Mouse (Mus musculus): ENCODE results near the gene Spata21. TPM values are rescaled to one million over a fixed set of nuclear protein-coding genes. Genes with fewer than 3 reads are reported as not detected.

Gene Spata21
- 0.14 TPM in 1 of 2 replicates, not detected in the other for polyA plus RNA-seq (2016; fragmentation: Nextera tagmentation; extraction: Ambion mirVana)

DNA sequence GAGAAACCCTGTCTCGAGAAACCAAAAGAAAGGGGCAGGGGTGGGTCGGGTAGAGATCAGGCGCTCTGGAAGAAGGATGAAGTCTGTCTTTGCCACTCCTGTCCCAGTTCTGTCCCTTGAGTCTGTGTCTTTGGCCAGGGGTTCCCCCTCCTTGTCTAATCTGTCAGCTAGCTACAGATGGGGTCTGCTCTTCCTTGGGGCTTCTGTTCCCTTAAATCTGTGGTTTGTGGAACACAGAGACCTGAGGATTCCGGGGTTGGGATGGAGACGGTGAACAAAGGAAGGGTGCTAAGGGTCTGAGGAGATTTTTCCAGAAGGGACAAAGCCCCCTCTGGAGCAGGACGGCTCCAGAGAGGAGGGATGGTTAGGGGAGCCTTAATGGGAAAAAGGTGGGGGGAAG, at the start of gene Spata21:
Spata21 (plus strand) TSS at position 301 of the 400 bp plus-strand sequence.
- no peak for ATAC-seq (ENCODE audit: insufficient number of reproducible peaks, insufficient read depth, low FRiP score, low TSS enrichment)
- 74% methylated on average over 6 of the region's 6 CpGs for WGBS
- H3K4me3 ChIP-seq: no peak within 1 kb of the TSS
- no peaks in the 10 kb centered on the region for H3K36me3 ChIP-seq
- H3K4me2 ChIP-seq (replicated peaks): no peak within 1 kb of the TSS
- no peak within 1 kb of the TSS for H3K9ac ChIP-seq
- no peaks in the 10 kb centered on the region for H3K9me3 ChIP-seq
- H3K27me3 ChIP-seq: no peaks in the 10 kb centered on the region
- H3K27ac ChIP-seq: no peak within 1 kb of the TSS
- no peaks in the 10 kb centered on the region for H3K4me1 ChIP-seq

DNA sequence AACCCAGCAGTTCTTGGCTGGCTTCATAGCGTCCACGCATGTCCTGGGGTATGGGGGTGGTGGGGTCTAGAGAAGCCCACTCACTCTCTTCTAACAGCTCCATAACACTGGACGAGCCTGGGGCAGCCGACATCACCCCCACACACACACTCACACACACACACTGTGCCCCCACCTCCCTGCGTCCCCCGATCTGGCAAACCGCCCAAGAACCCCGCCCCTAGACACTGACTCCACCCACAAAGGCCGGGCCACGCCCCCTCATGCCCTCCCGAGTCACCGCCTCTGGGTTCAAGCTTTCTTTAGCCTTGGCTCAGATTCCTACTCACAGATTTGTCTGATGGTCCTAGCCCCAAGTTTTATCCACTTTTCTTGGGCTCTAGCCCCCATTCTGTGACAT, 47.0 kb upstream of the Spata21 start:
- H3K36me3 ChIP-seq: peaks cover 59% of the 10 kb centered on the region
- no peak for ATAC-seq (ENCODE audit: insufficient number of reproducible peaks, insufficient read depth, low FRiP score, low TSS enrichment)

DNA sequence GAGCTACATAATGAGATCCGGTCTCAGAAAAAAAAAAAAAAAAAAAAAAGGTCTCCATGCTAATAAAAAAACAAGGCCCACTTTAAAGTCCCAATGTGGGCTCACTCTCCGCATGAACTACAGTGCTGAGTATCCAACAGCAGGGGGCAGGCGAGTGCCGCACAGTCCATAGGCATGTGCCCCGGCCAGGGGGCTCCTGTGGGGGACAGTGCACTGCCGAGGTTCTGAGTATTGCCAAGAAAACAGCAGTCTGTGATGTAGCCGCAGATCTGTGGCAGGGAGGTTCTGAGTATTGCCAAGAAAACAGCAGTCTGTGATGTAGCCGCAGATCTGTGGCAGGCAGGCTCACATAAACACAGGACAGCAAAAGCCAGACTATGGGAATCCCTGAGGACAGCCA, 43.3 kb upstream of the Spata21 start:
- WGBS: 21% methylated on average over 8 of the region's 8 CpGs
- H3K4me2 ChIP-seq (replicated peaks): no peak overlapping the region
- H3K4me1 ChIP-seq: peaks cover 2% of the 10 kb centered on the region; the same call in 1 of the 2 replicates
- no peak for ATAC-seq (ENCODE audit: insufficient number of reproducible peaks, insufficient read depth, low FRiP score, low TSS enrichment)
- H3K9me3 ChIP-seq: no peaks in the 10 kb centered on the region
- H3K9ac ChIP-seq: no peak overlapping the region
- peak overlapping the region; percentile 54; the same call in 1 of the 2 replicates for H3K27ac ChIP-seq
- H3K27me3 ChIP-seq: no peaks in the 10 kb centered on the region
- peaks cover 49% of the 10 kb centered on the region for H3K36me3 ChIP-seq
- H3K4me3 ChIP-seq: no peak overlapping the region

More for the DNA sequence above, 47.0 kb upstream of the Spata21 start:
- H3K9me3 ChIP-seq: no peaks in the 10 kb centered on the region
- no peaks in the 10 kb centered on the region for H3K4me1 ChIP-seq
- H3K27me3 ChIP-seq: no peaks in the 10 kb centered on the region
- H3K9ac ChIP-seq: no peak overlapping the region
- WGBS: 45% methylated on average over 12 of the region's 12 CpGs
- no peak overlapping the region for H3K4me2 ChIP-seq (replicated peaks)
- no peak overlapping the region for H3K4me3 ChIP-seq
- no peak overlapping the region for H3K27ac ChIP-seq

DNA sequence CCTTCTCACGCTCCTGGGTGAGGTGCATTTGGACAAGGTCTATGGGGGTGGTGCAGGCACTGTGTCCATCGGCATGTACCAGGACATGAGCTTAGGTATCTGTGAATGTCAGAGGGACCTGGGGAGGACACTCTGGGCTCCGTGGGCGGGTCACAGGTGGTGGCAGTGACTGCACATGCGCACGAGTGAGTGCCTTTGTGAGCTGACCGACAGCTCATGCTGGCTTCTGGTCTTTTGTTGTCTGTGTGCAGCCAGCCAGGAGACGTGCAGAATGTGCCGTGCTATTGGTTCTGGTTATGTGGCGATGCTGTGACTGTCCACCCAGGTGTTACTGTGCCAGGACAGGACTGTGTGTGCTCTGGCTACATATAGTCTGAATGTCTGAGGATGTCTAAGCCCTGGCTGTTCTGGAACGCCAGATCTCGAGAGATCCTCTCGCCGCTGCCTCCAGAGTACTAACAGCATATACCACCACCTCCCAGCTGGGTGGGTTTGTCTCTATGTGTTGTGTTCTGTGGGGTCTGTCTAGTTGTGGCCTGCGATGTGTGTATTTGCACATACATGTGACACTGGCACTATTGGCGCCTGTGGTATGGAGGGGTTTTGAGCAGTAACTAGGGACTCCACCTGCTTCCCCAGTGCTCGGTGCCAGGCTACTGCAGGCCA, 39.2 kb upstream of the Spata21 start:
- no peak overlapping the region for H3K4me2 ChIP-seq (replicated peaks)
- H3K4me3 ChIP-seq: no peak overlapping the region
- H3K36me3 ChIP-seq: peaks cover 20% of the 10 kb centered on the region
- ATAC-seq (ENCODE audit: insufficient number of reproducible peaks, insufficient read depth, low FRiP score, low TSS enrichment): no peak
- no peaks in the 10 kb centered on the region for H3K27me3 ChIP-seq
- WGBS: 84% methylated on average over 17 of the region's 17 CpGs
- no peaks in the 10 kb centered on the region for H3K9me3 ChIP-seq
- peaks cover 14% of the 10 kb centered on the region for H3K4me1 ChIP-seq
- 0 out of 2 replicates have a peak overlapping the region, but pooled peaks have one; percentile 18 for H3K27ac ChIP-seq
- no peak overlapping the region for H3K9ac ChIP-seq

DNA sequence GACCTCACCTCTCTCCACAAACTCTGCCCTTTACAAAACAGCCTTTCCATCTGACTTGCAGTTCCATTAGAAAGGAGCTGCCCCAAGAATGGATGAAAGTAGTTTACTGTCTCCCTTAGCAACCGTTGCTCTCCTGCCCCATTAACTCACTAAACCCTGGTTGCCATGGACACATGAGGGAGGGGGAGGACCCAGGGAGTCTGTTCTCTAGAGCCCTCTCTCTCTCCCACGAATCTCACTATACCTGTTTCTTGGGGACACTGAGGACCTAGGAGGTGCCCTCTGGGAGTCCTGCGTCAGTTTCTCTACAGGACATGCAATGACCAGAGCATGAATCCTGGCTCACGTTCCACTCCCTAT, 38.7 kb upstream of the Spata21 start:
- H3K9ac ChIP-seq: peak overlapping the region; percentile 29; the same call in 1 of the 2 replicates

DNA sequence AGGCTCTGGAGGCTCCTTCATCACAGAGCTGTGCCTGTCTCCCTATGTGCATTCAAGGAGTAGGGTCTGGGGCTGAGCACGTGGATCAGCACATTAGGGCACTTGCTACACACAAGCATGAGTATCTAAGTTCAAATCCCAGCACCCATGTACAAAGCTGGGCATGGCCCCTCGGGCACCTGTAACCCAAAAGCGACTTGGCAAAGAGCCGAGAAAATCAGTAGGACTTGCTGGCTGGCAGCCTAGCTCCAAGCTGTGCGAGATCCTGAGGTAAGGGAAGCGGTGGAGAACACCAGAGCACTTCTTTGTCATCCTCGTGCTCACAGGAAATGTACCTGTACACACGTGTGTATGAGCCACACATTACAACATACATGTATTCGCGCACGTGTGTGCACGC, 35.7 kb upstream of the Spata21 start:
- no peak overlapping the region for H3K4me3 ChIP-seq
- H3K27me3 ChIP-seq: no peaks in the 10 kb centered on the region
- H3K4me2 ChIP-seq (replicated peaks): no peak overlapping the region
- no peak overlapping the region for H3K9ac ChIP-seq
- peaks cover 29% of the 10 kb centered on the region for H3K36me3 ChIP-seq
- no peaks in the 10 kb centered on the region for H3K9me3 ChIP-seq
- peaks cover 18% of the 10 kb centered on the region for H3K4me1 ChIP-seq
- H3K27ac ChIP-seq: no peak overlapping the region
- ATAC-seq (ENCODE audit: insufficient number of reproducible peaks, insufficient read depth, low FRiP score, low TSS enrichment): no peak
- WGBS: 90% methylated on average over 12 of the region's 12 CpGs

More for the DNA sequence above, 38.7 kb upstream of the Spata21 start:
- no peak for ATAC-seq (ENCODE audit: insufficient number of reproducible peaks, insufficient read depth, low FRiP score, low TSS enrichment)
- 39% methylated on average over 4 of the region's 4 CpGs for WGBS
- Histone ChIP-seq H3K4me1 (peaks cover 18% of the 10 kb centered on the region), H3K27me3 (no peaks in the 10 kb centered on the region), H3K4me3 (no peak overlapping the region), H3K27ac (0 out of 2 replicates have a peak overlapping the region, but pooled peaks have one; percentile 18), H3K4me2 (replicated peaks) (no peak overlapping the region), H3K36me3 (peaks cover 21% of the 10 kb centered on the region), H3K9me3 (no peaks in the 10 kb centered on the region)

DNA sequence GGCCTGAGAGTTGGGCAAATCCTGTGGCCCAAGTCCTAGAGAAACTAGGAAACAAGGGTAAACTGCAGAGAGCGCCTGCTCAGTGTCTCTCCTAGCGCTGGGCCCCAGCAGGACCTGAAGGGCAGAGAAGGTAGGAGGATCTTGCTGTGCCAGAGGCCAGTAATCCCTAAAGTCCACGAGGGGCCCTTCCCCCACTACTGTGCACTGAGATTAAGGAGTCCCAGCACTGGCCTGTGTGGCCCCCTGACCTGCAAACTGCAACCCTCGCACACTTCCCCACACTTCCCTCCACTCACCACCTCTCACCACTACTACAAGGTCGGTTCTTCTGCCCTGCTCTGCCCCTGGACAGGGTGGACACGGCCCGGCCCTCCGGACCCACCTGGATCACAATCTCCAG, 35.0 kb upstream of the Spata21 start:
- no peaks in the 10 kb centered on the region for H3K9me3 ChIP-seq
- no peak overlapping the region for H3K4me3 ChIP-seq
- H3K27me3 ChIP-seq: no peaks in the 10 kb centered on the region
- 42% methylated on average over 8 of the region's 8 CpGs for WGBS
- no peak for ATAC-seq (ENCODE audit: insufficient number of reproducible peaks, insufficient read depth, low FRiP score, low TSS enrichment)
- H3K9ac ChIP-seq: peak overlapping the region; percentile 42
- peaks cover 18% of the 10 kb centered on the region for H3K4me1 ChIP-seq
- H3K27ac ChIP-seq: peak overlapping the region; percentile 72; the same call in 1 of the 2 replicates
- peaks cover 34% of the 10 kb centered on the region for H3K36me3 ChIP-seq
- H3K4me2 ChIP-seq (replicated peaks): peak overlapping the region; percentile 33

DNA sequence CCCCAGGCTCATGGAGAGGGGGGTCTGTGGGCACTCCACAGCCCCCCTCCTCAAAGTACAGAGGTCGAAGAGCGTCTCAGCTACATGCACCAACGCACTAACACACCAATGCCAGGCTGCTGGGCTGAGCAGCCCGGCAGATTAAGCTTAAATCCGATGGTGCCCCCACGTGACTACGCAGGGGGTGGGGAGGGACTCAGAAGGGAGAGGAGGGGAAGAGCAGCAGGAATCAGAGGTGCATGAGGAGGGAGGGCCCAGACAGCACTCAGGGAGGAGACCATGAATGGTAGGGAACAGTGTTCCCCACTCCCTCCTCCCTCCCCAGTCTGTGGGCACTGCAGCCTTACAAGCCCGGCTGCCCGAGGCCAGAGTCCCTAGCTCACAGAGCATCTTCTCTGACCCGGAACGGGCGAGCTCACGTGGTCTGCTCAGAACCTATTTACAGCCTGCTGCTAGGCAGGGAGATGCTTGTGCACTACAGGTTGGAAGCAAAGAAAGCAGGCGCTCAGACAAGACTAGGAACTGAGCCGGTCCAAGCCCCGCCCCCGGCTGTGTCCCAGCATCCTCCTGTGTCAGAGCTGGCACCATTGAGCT, 34.5 kb upstream of the Spata21 start:
- Histone ChIP-seq H3K27me3 (no peaks in the 10 kb centered on the region), H3K27ac (peak overlapping the region; percentile 72), H3K4me2 (replicated peaks) (peak overlapping the region; percentile 33), H3K4me1 (peaks cover 20% of the 10 kb centered on the region), H3K9me3 (no peaks in the 10 kb centered on the region), H3K36me3 (peaks cover 34% of the 10 kb centered on the region), H3K9ac (peak overlapping the region; percentile 42), H3K4me3 (0 out of 2 replicates have a peak overlapping the region, but pooled peaks have one; percentile 9)
- peak; percentile 24; the same call in 1 of the 2 replicates for ATAC-seq (ENCODE audit: insufficient number of reproducible peaks, insufficient read depth, low FRiP score, low TSS enrichment)
- WGBS: 19% methylated on average over 15 of the region's 17 CpGs

DNA sequence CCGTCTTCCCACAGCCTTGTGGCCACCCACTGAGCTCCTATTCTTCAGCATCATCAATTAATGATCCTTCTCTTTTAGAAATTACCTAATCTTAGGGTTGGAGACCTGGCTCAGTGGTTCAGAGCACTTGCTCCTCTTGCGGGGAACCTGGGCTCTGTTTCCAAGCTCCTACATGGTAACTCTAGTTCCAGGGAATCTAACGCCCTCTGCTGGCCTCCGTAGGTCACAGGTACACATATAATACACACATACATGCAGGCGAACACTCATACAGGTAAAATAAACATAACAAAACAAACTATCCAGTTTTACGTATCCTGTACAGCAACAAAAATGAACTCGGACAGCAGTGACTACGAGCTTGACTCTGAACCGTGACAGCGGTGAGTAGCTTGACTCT, 31.2 kb upstream of the Spata21 start:
- 93% methylated on average over 10 of the region's 10 CpGs for WGBS
- Histone ChIP-seq H3K36me3 (peaks cover 32% of the 10 kb centered on the region; the same call in 1 of the 2 replicates), H3K27ac (no peak overlapping the region)

DNA sequence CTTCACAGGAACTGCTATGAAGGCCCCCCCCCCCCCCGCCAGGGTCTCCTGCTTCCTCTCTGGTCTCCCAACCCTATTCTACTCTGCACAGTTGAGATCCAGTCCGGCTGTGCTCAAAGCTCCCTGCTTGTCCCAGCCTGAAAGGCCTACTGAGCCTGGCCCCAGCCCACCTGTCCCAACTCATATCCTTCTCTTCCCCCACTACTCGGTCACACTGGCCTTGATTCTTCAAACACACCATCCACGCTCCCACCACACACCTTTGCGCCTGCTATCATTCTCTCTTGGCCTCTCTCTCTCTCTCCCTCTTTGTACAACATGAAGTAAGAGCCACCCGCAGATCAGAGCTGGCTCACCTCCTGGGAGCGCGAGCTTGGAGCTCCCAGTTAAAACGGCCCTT, 29.3 kb upstream of the Spata21 start:
- no peak overlapping the region for H3K9ac ChIP-seq
- H3K4me2 ChIP-seq (replicated peaks): 0 out of 2 replicates have a peak overlapping the region, but pooled peaks have one; percentile 65
- no peaks in the 10 kb centered on the region for H3K9me3 ChIP-seq
- peaks cover 31% of the 10 kb centered on the region; the same call in 1 of the 2 replicates for H3K36me3 ChIP-seq
- H3K4me3 ChIP-seq: no peak overlapping the region
- no peak overlapping the region for H3K27ac ChIP-seq
- 81% methylated on average over 8 of the region's 9 CpGs for WGBS
- no peaks in the 10 kb centered on the region for H3K27me3 ChIP-seq
- peaks cover 20% of the 10 kb centered on the region for H3K4me1 ChIP-seq
- ATAC-seq (ENCODE audit: insufficient number of reproducible peaks, insufficient read depth, low FRiP score, low TSS enrichment): no peak

More for the DNA sequence above, 31.2 kb upstream of the Spata21 start:
- Histone ChIP-seq H3K9ac (no peak overlapping the region), H3K4me3 (no peak overlapping the region), H3K9me3 (no peaks in the 10 kb centered on the region), H3K27me3 (no peaks in the 10 kb centered on the region), H3K4me2 (replicated peaks) (no peak overlapping the region), H3K4me1 (peaks cover 30% of the 10 kb centered on the region)
- no peak for ATAC-seq (ENCODE audit: insufficient number of reproducible peaks, insufficient read depth, low FRiP score, low TSS enrichment)

DNA sequence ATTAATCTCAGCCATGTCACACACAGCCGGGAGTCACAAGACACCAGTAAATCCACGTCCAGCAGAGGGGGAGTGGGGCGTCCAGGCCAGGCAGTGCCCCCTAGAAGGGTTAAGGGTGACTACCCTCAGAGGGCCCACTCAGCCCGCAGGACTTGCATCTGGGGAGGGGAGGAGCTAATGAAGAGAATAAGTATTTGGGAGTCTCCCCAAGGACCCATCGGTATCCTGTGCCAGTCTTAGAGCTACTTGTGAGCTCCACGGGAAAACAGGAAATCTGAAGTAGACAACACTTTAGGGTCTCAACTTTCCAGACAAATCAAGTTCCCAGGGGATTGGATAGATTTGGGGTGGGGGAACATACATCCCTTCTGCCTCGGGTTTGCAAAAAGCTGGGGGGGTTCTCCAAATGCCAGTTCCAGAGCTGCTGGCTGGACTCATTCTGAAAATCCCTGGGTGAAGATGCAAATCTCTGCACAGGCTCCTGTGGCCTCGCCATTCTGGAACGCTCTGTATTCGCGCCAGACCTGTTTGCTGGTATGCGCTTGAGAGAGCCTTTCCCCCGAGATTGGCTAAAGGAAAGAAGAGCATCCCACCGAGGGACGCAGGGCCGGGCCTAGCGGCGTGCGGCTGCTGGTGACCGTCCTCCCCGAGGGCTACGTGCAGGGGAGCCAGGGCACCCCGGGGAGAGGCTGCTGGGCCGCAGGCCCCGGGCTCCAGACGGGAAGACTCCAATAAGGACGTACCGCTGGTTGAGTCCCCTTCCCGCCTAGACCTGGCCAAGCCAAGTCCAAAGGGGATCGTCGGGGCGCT, 28.3 kb upstream of the Spata21 start:
- Histone ChIP-seq H3K27me3 (no peaks in the 10 kb centered on the region), H3K4me3 (peak overlapping the region; percentile 57), H3K9ac (peak overlapping the region; percentile 82), H3K4me1 (peaks cover 15% of the 10 kb centered on the region), H3K27ac (peak overlapping the region; percentile 93), H3K36me3 (peaks cover 26% of the 10 kb centered on the region; the same call in 1 of the 2 replicates), H3K4me2 (replicated peaks) (peak overlapping the region; percentile 65), H3K9me3 (no peaks in the 10 kb centered on the region)
- ATAC-seq (ENCODE audit: insufficient number of reproducible peaks, insufficient read depth, low FRiP score, low TSS enrichment): peak; percentile 1; the same call in 1 of the 2 replicates
- 1% methylated on average over 32 of the region's 32 CpGs for WGBS
